Mouse (Mus musculus): Measurements from ENCODE around the gene Hmgcll1. TPM values are rescaled to one million over a fixed set of nuclear protein-coding genes. Genes with fewer than 3 reads are reported as not detected.
A peak's percentile ranks its signal among the peaks of the same experiment; 100 is the strongest.
"Not testable (repeated sequence)": the region's sequence is repeated elsewhere in the genome, so short reads cannot be mapped to it uniquely, and the experiment has no call there.

Gene Hmgcll1
- polyA plus RNA-seq, 1 experiment, result 0.58 TPM

DNA sequence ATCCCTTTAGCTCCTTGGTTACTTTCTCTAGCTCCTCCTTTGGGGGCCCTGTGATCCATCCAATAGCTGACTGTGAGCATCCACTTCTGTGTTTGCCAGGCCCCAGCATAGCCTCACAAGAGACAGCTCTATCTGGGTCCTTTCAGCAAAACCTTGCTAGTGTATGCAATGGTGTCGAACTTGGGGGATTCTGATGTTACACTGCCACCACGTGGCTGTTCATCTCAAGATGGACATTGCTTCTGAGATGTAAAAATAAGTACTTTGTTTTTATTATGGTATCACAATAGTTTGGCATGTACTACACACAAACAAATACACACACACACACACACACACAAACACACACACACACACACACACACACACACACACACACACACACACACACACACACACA lies 108.2 kb downstream of the Hmgcll1 start:
- H3K4me3 ChIP-seq (ENCODE audit: insufficient read depth, low read depth, low read length); H3K27ac ChIP-seq (ENCODE audit: insufficient read depth, low read depth, low read length); H3K4me1 ChIP-seq (ENCODE audit: control insufficient read depth, insufficient read depth, low read length); H3K36me3 ChIP-seq (ENCODE audit: control insufficient read depth, insufficient read depth, low read length); H3K27me3 ChIP-seq (replicated peaks; ENCODE audit: control insufficient read depth, insufficient read depth, low read length): not testable (repeated sequence)
- DNase-seq, result peak; percentile 63
- 0 out of 2 replicates have a peak, but pooled peaks have one; percentile 28 for TF ChIP-seq CTCF (conservative IDR thresholded peaks at IDR 0.05; ENCODE audit: insufficient read depth, insufficient read length, low read depth, low read length)
- 1% methylated on average over 2 of the region's 2 CpGs for WGBS

DNA sequence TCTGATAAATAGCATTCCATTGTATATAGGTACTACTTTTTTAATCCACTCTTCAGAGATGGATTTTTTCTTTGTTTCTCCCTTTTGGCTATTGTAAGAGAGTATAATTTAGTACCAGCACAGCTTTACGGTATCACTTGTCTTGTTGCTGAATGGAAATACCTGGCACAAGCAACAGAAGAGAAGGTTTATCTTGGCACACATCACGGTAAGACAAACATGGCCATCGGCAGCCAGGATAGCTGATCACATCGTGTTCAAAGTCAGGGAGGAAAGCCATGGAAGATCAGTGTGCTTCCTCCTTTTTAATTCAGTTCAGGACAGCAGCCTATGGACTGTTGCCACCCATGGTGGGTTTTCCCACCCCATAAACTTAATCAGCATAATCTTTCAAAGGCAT lies 109.6 kb downstream of the Hmgcll1 start:
- Histone ChIP-seq H3K4me1 (ENCODE audit: control insufficient read depth, insufficient read depth, low read length) (no peaks in the 10 kb centered on the region), H3K27me3 (replicated peaks; ENCODE audit: control insufficient read depth, insufficient read depth, low read length) (no peaks in the 10 kb centered on the region), H3K36me3 (ENCODE audit: control insufficient read depth, insufficient read depth, low read length) (no peaks in the 10 kb centered on the region), H3K27ac (ENCODE audit: insufficient read depth, low read depth, low read length) (no peak overlapping the region), H3K4me3 (ENCODE audit: insufficient read depth, low read depth, low read length) (no peak overlapping the region)
- DNase-seq, result no peak
- WGBS, result 58% methylated on average over 4 of the region's 4 CpGs
- TF ChIP-seq CTCF (conservative IDR thresholded peaks at IDR 0.05; ENCODE audit: insufficient read depth, insufficient read length, low read depth, low read length) (no peak), POLR2A (IDR thresholded peaks at IDR 0.05; ENCODE audit: low read depth, low read length) (no peak)

DNA sequence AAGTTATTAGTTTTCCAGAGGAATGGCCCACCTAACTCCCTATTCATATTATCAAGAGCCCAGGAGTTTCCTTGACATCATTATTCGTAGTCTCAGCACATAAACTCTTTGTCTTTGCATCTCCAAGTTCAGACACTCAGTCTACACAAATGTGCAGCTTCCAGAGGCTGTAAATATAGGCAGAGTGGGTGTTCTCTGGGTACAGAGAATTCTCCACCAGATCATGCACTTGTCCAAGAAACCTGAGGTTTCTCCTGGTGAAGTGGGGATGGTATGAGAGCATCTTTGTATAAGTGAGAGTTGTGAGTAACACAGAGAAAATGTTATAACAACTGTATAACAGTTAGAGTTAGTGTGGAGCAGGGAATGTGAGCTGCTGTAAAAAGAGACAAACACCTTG lies 114.7 kb downstream of the Hmgcll1 start:
- TF ChIP-seq CTCF (conservative IDR thresholded peaks at IDR 0.05; ENCODE audit: insufficient read depth, insufficient read length, low read depth, low read length), result no peak
- TF ChIP-seq POLR2A (IDR thresholded peaks at IDR 0.05; ENCODE audit: low read depth, low read length), result no peak
- 64% methylated on average over 1 of the region's 1 CpGs for WGBS
- H3K36me3 ChIP-seq (ENCODE audit: control insufficient read depth, insufficient read depth, low read length), result no peaks in the 10 kb centered on the region
- no peaks in the 10 kb centered on the region for H3K27me3 ChIP-seq (replicated peaks; ENCODE audit: control insufficient read depth, insufficient read depth, low read length)
- no peak for DNase-seq
- H3K27ac ChIP-seq (ENCODE audit: insufficient read depth, low read depth, low read length), result no peak overlapping the region
- no peaks in the 10 kb centered on the region for H3K4me1 ChIP-seq (ENCODE audit: control insufficient read depth, insufficient read depth, low read length)
- H3K4me3 ChIP-seq (ENCODE audit: insufficient read depth, low read depth, low read length), result no peak overlapping the region

DNA sequence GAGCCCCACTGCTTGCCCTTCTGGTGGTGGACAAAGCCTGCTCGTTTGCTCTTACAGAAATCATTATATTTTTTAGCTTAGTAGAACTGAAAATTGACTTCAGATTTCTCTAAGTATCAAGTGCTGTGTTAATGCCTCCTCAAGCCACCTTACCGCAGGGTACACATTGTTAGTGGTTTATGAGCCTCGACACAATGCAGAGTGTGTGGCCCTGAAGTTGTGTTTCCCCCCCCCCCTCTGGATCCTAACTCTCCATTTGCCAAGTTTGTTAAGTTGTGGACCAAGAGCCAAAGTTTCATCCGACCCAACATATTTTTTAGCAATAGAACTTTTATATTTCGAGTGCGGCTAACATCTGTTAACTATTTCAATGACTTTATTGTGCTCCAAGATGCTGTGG lies 119.4 kb downstream of the Hmgcll1 start:
- H3K27ac ChIP-seq (ENCODE audit: insufficient read depth, low read depth, low read length), result no peak overlapping the region
- WGBS, result 63% methylated on average over 6 of the region's 6 CpGs
- no peaks in the 10 kb centered on the region for H3K36me3 ChIP-seq (ENCODE audit: control insufficient read depth, insufficient read depth, low read length)
- TF ChIP-seq CTCF (conservative IDR thresholded peaks at IDR 0.05; ENCODE audit: insufficient read depth, insufficient read length, low read depth, low read length) (no peak), POLR2A (IDR thresholded peaks at IDR 0.05; ENCODE audit: low read depth, low read length) (no peak)
- H3K4me3 ChIP-seq (ENCODE audit: insufficient read depth, low read depth, low read length), result no peak overlapping the region
- H3K27me3 ChIP-seq (replicated peaks; ENCODE audit: control insufficient read depth, insufficient read depth, low read length), result no peaks in the 10 kb centered on the region
- DNase-seq, result no peak
- no peaks in the 10 kb centered on the region for H3K4me1 ChIP-seq (ENCODE audit: control insufficient read depth, insufficient read depth, low read length)

DNA sequence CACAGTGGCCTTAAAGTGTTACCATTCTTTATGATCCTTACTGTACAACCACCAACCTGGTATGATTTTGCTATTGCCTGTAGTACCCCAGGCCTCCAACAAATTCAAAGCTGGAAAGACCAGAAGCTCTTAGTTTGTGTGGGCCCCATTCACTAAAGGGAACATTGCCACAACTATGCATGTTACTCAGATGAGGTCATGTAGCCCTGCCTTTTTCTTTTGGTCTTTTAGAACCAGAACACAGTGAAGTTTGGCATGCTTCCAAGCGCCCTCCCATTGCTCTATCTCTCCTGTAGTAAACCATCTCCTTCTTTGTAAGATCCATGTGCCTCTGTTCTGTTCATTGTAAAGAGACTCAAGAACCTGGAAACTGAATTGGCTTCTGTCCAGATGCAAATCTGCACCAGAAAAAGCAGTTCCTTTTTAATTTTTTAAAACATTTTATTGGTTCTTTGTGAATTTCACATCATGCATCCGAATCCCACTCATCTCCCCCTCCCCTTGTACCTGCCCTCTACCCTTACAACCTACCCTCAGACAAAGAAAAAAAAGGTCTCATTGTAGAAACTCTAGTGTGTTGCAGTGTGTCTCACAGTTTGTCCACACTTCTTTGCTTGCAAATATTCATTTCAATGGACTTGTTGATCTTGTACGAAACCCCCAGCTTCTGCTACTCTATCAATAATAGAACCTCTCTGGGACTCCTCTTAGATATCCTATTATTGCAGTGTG lies 123.9 kb downstream of the Hmgcll1 start:
- no peak for TF ChIP-seq CTCF (conservative IDR thresholded peaks at IDR 0.05; ENCODE audit: insufficient read depth, insufficient read length, low read depth, low read length)
- TF ChIP-seq POLR2A (IDR thresholded peaks at IDR 0.05; ENCODE audit: low read depth, low read length), result no peak
- Histone ChIP-seq H3K36me3 (ENCODE audit: control insufficient read depth, insufficient read depth, low read length) (no peaks in the 10 kb centered on the region), H3K4me3 (ENCODE audit: insufficient read depth, low read depth, low read length) (no peak overlapping the region), H3K27me3 (replicated peaks; ENCODE audit: control insufficient read depth, insufficient read depth, low read length) (no peaks in the 10 kb centered on the region), H3K27ac (ENCODE audit: insufficient read depth, low read depth, low read length) (no peak overlapping the region), H3K4me1 (ENCODE audit: control insufficient read depth, insufficient read depth, low read length) (no peaks in the 10 kb centered on the region)
- DNase-seq, result no peak
- 76% methylated on average over 3 of the region's 3 CpGs for WGBS

DNA sequence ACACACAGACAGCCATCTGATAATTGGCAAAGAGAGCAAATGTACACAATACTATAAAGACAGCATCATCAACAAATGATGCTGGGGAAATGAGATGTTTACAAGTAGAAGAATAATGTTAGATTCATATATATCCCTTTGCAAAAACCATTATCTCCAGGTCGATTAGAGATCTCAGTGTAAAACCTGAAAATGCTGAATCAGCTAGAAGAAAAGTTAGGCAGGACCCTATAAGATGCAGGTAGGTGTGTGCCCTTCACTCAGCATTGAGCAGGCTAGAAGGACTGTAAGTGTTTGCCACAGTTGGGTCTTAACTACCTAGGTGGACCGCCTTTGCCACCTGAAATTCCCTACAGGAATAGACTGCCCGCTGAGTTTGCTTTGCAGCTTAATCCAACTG lies 130.9 kb downstream of the Hmgcll1 start:
- H3K27ac ChIP-seq (ENCODE audit: insufficient read depth, low read depth, low read length), result no peak overlapping the region
- H3K4me3 ChIP-seq (ENCODE audit: insufficient read depth, low read depth, low read length), result no peak overlapping the region
- WGBS, result 71% methylated on average over 3 of the region's 3 CpGs
- no peaks in the 10 kb centered on the region for H3K36me3 ChIP-seq (ENCODE audit: control insufficient read depth, insufficient read depth, low read length)
- no peaks in the 10 kb centered on the region for H3K4me1 ChIP-seq (ENCODE audit: control insufficient read depth, insufficient read depth, low read length)
- H3K27me3 ChIP-seq (replicated peaks; ENCODE audit: control insufficient read depth, insufficient read depth, low read length), result no peaks in the 10 kb centered on the region
- TF ChIP-seq CTCF (conservative IDR thresholded peaks at IDR 0.05; ENCODE audit: insufficient read depth, insufficient read length, low read depth, low read length), result no peak
- TF ChIP-seq POLR2A (IDR thresholded peaks at IDR 0.05; ENCODE audit: low read depth, low read length), result no peak
- DNase-seq, result no peak

DNA sequence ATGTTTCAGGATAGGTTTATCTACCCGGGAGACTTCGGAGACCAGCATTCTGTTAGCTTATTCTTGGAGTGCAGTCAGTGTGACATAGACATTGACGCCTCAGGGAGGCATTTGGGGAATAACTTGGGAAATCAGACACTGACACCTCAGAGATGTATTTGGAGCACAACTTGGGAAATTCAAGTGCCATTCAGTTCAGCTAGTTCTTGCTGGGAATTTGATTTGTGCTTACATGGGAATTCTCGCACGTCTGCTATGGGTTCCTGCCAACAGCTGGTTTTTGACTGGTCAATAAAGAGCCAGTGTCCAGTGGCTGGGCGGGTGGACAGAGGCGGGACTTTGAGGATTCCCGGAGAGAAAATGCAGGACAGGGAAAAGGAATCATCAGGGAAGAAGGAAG lies 147.8 kb downstream of the Hmgcll1 start:
- Histone ChIP-seq H3K27me3 (replicated peaks; ENCODE audit: control insufficient read depth, insufficient read depth, low read length) (no peaks in the 10 kb centered on the region), H3K36me3 (ENCODE audit: control insufficient read depth, insufficient read depth, low read length) (no peaks in the 10 kb centered on the region), H3K4me3 (ENCODE audit: insufficient read depth, low read depth, low read length) (no peak overlapping the region), H3K27ac (ENCODE audit: insufficient read depth, low read depth, low read length) (no peak overlapping the region), H3K4me1 (ENCODE audit: control insufficient read depth, insufficient read depth, low read length) (no peaks in the 10 kb centered on the region)
- no peak for TF ChIP-seq POLR2A (IDR thresholded peaks at IDR 0.05; ENCODE audit: low read depth, low read length)
- TF ChIP-seq CTCF (conservative IDR thresholded peaks at IDR 0.05; ENCODE audit: insufficient read depth, insufficient read length, low read depth, low read length), result no peak
- no peak for DNase-seq
- WGBS, result 60% methylated on average over 8 of the region's 8 CpGs
